Mouse (Mus musculus) brown adipose tissue, adult 24 weeks (tissue): ENCODE data around the gene Yrdc. TPM values are rescaled to one million over a fixed set of nuclear protein-coding genes. Genes with fewer than 3 reads are reported as not detected.

Experiments
- H3K27ac ChIP-seq: fragments of 200-500 bp; replicated peaks from 2 replicates; pipeline ENCODE4 v1.5.1; 2012; ENCODE audit warnings: low read depth, mild to moderate bottlenecking, low read length
- H3K4me1 ChIP-seq: fragments of 200-500 bp; 2 replicates; pipeline ENCODE4 v1.6.1; 2012; ENCODE audit warnings: low read length, mixed read lengths; ENCODE audit not compliant: control insufficient read depth, insufficient read depth, insufficient read length
- H3K4me3 ChIP-seq: fragments of 200-500 bp; 2 replicates; pipeline ENCODE4 v1.5.1; 2012; ENCODE audit warnings: low read depth, mild to moderate bottlenecking, low read length, moderate library complexity; ENCODE audit not compliant: insufficient read depth
- polyA plus RNA-seq: library from polyadenylated mRNA; stranded (reverse); fragments of >200 nt; gene quantifications from 2 replicates; pipeline ENCODE4 v1.2.4, GENCODE M21; 2012; ENCODE audit not compliant: missing spikeins, insufficient read depth, insufficient read length

Yrdc gene
- polyA plus RNA-seq, result 15.8 and 17.4 TPM in 2 replicates

- Histone ChIP-seq H3K4me1 (peaks cover 2% of the 10 kb centered on the region; the same call in 1 of the 2 replicates), H3K27ac (peak within 1 kb of the TSS; percentile 60), H3K4me3 (peak within 1 kb of the TSS; percentile 72)
These were observed at the start of gene Yrdc for GRCm38 (mm10) chr4:124850261-124850913. Gene Yrdc (plus strand): TSS chr4:124850679.

- H3K4me3 ChIP-seq, result peak within 1 kb of the TSS; percentile 83
- no peaks in the 10 kb centered on the region; the same call in 1 of the 2 replicates for H3K4me1 ChIP-seq
- H3K27ac ChIP-seq, result peak within 1 kb of the TSS; percentile 81
These were observed 48.7 kb upstream of the Yrdc start, which contains the start of gene Mtf1 for GRCm38 (mm10) chr4:124801552-124802308. Gene Mtf1 (plus strand): TSS chr4:124802104.

GRCm38 (mm10) chr4:124802309-124803260, 47.9 kb upstream of the Yrdc start:
- Histone ChIP-seq H3K4me1 (peaks cover under 1% of the 10 kb centered on the region; the same call in 1 of the 2 replicates), H3K4me3 (peak overlapping the region; percentile 83), H3K27ac (peak overlapping the region; percentile 81)

GRCm38 (mm10) chr4:124803406-124803805, 47.1 kb upstream of the Yrdc start:
- Histone ChIP-seq H3K27ac (no peak overlapping the region), H3K4me3 (peak overlapping the region; percentile 70), H3K4me1 (peaks cover 5% of the 10 kb centered on the region)

GRCm38 (mm10) chr4:124808511-124808910, 42.0 kb upstream of the Yrdc start:
- H3K4me3 ChIP-seq, result no peak overlapping the region
- peak overlapping the region; percentile 41 for H3K27ac ChIP-seq
- peaks cover 10% of the 10 kb centered on the region for H3K4me1 ChIP-seq

- Histone ChIP-seq H3K27ac (peak overlapping the region; percentile 41; the same call in 1 of the 2 replicates), H3K4me3 (no peak overlapping the region), H3K4me1 (peaks cover 10% of the 10 kb centered on the region)
These were observed 41.2 kb upstream of the Yrdc start for GRCm38 (mm10) chr4:124809136-124809883.

- H3K27ac ChIP-seq, result no peak overlapping the region; the same call in 1 of the 2 replicates
These were observed 40.4 kb upstream of the Yrdc start for GRCm38 (mm10) chr4:124810056-124810455.

GRCm38 (mm10) chr4:124811347-124811975, 39.0 kb upstream of the Yrdc start:
- Histone ChIP-seq H3K4me1 (peaks cover 12% of the 10 kb centered on the region), H3K4me3 (no peak overlapping the region)

More at GRCm38 (mm10) chr4:124810056-124810455, 40.4 kb upstream of the Yrdc start:
- Histone ChIP-seq H3K4me3 (no peak overlapping the region), H3K4me1 (peaks cover 10% of the 10 kb centered on the region)

GRCm38 (mm10) chr4:124815901-124816300, 34.6 kb upstream of the Yrdc start:
- Histone ChIP-seq H3K4me1 (peaks cover 9% of the 10 kb centered on the region; the same call in 1 of the 2 replicates), H3K4me3 (no peak overlapping the region), H3K27ac (no peak overlapping the region)

More at GRCm38 (mm10) chr4:124811347-124811975, 39.0 kb upstream of the Yrdc start:
- no peak overlapping the region for H3K27ac ChIP-seq

- H3K4me3 ChIP-seq, result no peak overlapping the region
- peaks cover 7% of the 10 kb centered on the region; the same call in 1 of the 2 replicates for H3K4me1 ChIP-seq
- peak overlapping the region; percentile 85 for H3K27ac ChIP-seq
These were observed 32.7 kb upstream of the Yrdc start for GRCm38 (mm10) chr4:124817803-124818202.

GRCm38 (mm10) chr4:124818832-124819231, 31.6 kb upstream of the Yrdc start:
- Histone ChIP-seq H3K27ac (no peak overlapping the region), H3K4me3 (no peak overlapping the region), H3K4me1 (peaks cover 7% of the 10 kb centered on the region; the same call in 1 of the 2 replicates)

GRCm38 (mm10) chr4:124824967-124825366, 25.5 kb upstream of the Yrdc start:
- no peaks in the 10 kb centered on the region for H3K4me1 ChIP-seq
- H3K27ac ChIP-seq, result no peak overlapping the region
- no peak overlapping the region for H3K4me3 ChIP-seq

GRCm38 (mm10) chr4:124825371-124825965, 25.0 kb upstream of the Yrdc start:
- Histone ChIP-seq H3K4me3 (no peak overlapping the region), H3K27ac (no peak overlapping the region), H3K4me1 (no peaks in the 10 kb centered on the region)
